Mouse (Mus musculus): ENCODE measurements around the gene Tmc1. TPM values are rescaled to one million over a fixed set of nuclear protein-coding genes. Genes with fewer than 3 reads are reported as not detected.

Gene Tmc1
- total and polyA plus RNA-seq, 3 experiments = 0.11 to 0.27 TPM; not detected in 1

- H3K4me3 ChIP-seq (replicated peaks in 1 of 3; ENCODE audit: low read depth in 2 of 3, low read length in 2 of 3, poor library complexity in 1 of 3) = no peak overlapping the region
- no peak overlapping the region for H3K4me2 ChIP-seq (ENCODE audit: insufficient read depth, low read depth, poor library complexity, severe bottlenecking)
- no peaks in the 10 kb centered on the region for H3K27me3 ChIP-seq (replicated peaks)
- dilution Hi-C loops (cut with MboI; ENCODE audit: extremely low pct_ligation_motif_present, extremely low pct_unique_long_range_greater_than_20kb, low sequenced_read_pairs) = no loop called here
- H3K9ac ChIP-seq (ENCODE audit: insufficient read depth, low read depth) = no peak overlapping the region
- in situ Hi-C loops (cut with MboI; ENCODE audit: low pct_ligation_motif_present, low pct_unique_long_range_greater_than_20kb, low sequenced_read_pairs) = loop anchor here (25.0 kb wide), 1 partner anchor 327 kb away; no protein-coding TSS in a partner anchor
- no peak for TF ChIP-seq IRF4 (IDR thresholded peaks at IDR 0.05; ENCODE audit: low read depth, low read length)
- no peak for TF ChIP-seq NELFE (IDR thresholded peaks at IDR 0.05; ENCODE audit: low read depth, low read length)
- peak; percentile 17; the same call in 1 of the 2 replicates for TF ChIP-seq ZC3H11A (IDR thresholded peaks at IDR 0.05; ENCODE audit: low read depth, low read length)
- no peak for TF ChIP-seq ZMIZ1 (IDR thresholded peaks at IDR 0.05; ENCODE audit: low read depth, low read length)
- TF ChIP-seq CTCF (conservative IDR thresholded peaks at IDR 0.05 in 1 of 2, IDR thresholded peaks at IDR 0.05 in 1 of 2; ENCODE audit: low read depth in 2 of 2, low read length in 2 of 2) = peak in 1 of 2 experiments; percentile 79; a peak in 2 of 4 replicates
- TF ChIP-seq KAT2A (IDR thresholded peaks at IDR 0.05; ENCODE audit: insufficient replicate concordance, low read length) = no peak
- no peak for TF ChIP-seq GABPA (IDR thresholded peaks at IDR 0.05; ENCODE audit: insufficient replicate concordance, low read depth, low read length)
- TF ChIP-seq JUN (IDR thresholded peaks at IDR 0.05; ENCODE audit: insufficient read depth, low read depth, low read length) = no peak
- TF ChIP-seq SIN3A (IDR thresholded peaks at IDR 0.05; ENCODE audit: low read length) = no peak
- no peak for TF ChIP-seq MAX (IDR thresholded peaks at IDR 0.05; ENCODE audit: low read length)
- no peak for TF ChIP-seq RCOR1 (conservative IDR thresholded peaks at IDR 0.05; ENCODE audit: low read depth, low read length)
- no peak for TF ChIP-seq MAZ (IDR thresholded peaks at IDR 0.05; ENCODE audit: low read depth, low read length)
- peak; percentile 77 for TF ChIP-seq SMC3 (IDR thresholded peaks at IDR 0.05; ENCODE audit: low read depth, low read length)
- TF ChIP-seq MYC (IDR thresholded peaks at IDR 0.05; ENCODE audit: low read depth, low read length) = no peak
- TF ChIP-seq POLR2AphosphoS2 (IDR thresholded peaks at IDR 0.05; ENCODE audit: low read depth, low read length) = no peak
- no peak for TF ChIP-seq USF1 (IDR thresholded peaks at IDR 0.05; ENCODE audit: low read depth, low read length)
- no peak for TF ChIP-seq PAX5 (IDR thresholded peaks at IDR 0.05; ENCODE audit: low read length)
- no peak for TF ChIP-seq MXI1 (IDR thresholded peaks at IDR 0.05; ENCODE audit: low read depth, low read length)
- peak; percentile 75 for TF ChIP-seq RAD21 (IDR thresholded peaks at IDR 0.05; ENCODE audit: low read depth, low read length)
- TF ChIP-seq EP300 (IDR thresholded peaks at IDR 0.05; ENCODE audit: low read length) = no peak
- TF ChIP-seq CHD1 (IDR thresholded peaks at IDR 0.05; ENCODE audit: low read depth, low read length) = no peak
- TF ChIP-seq POLR2A (IDR thresholded peaks at IDR 0.05; ENCODE audit: low read depth, low read length) = no peak
- no peak for TF ChIP-seq NRF1 (IDR thresholded peaks at IDR 0.05; ENCODE audit: low read depth, low read length)
- TF ChIP-seq MEF2A (IDR thresholded peaks at IDR 0.05; ENCODE audit: borderline replicate concordance, low read depth, low read length) = no peak
- TF ChIP-seq BHLHE40 (IDR thresholded peaks at IDR 0.05; ENCODE audit: low read depth, low read length) = no peak
- TF ChIP-seq USF2 (conservative IDR thresholded peaks at IDR 0.05; ENCODE audit: low read depth, low read length) = no peak
- TF ChIP-seq MAFK (IDR thresholded peaks at IDR 0.05; ENCODE audit: insufficient replicate concordance, low read length) = no peak
- TF ChIP-seq TBP (conservative IDR thresholded peaks at IDR 0.05; ENCODE audit: low read depth, low read length) = no peak
- no peaks in the 10 kb centered on the region for H3K9me3 ChIP-seq (replicated peaks; ENCODE audit: low read length)
- H3K4me1 ChIP-seq (ENCODE audit: control insufficient read depth in 1 of 2, insufficient read depth in 2 of 2) = no peaks in the 10 kb centered on the region
- DNase-seq (ENCODE audit: extremely low read depth) = peak; percentile 52
- H3K79me2 ChIP-seq (replicated peaks; ENCODE audit: control insufficient read depth, extremely low read depth, insufficient read depth, poor library complexity, severe bottlenecking) = no peaks in the 10 kb centered on the region
- H3K36me3 ChIP-seq (replicated peaks in 1 of 2; ENCODE audit: control insufficient read depth in 1 of 2, insufficient read depth in 1 of 2, low read length in 1 of 2) = no peaks in the 10 kb centered on the region
- H3K27ac ChIP-seq (ENCODE audit: insufficient read depth, low read depth) = no peak overlapping the region
These were observed 189.8 kb downstream of the Tmc1 start for GRCm38 (mm10) chr19:20764214-20764613.

All from CH12.LX (cell line).